Mouse (Mus musculus) cerebellum, postnatal 4 days (tissue): ENCODE measurements around the gene Rimklb.

Experiments
- DNase-seq, 2 experiments: peaks; one replicate each; pipeline ENCODE4 v3.0.0; 2022; ENCODE audit warnings: low spot score in 2 of 2, mixed read lengths in 1 of 2

The Rimklb gene

DNA sequence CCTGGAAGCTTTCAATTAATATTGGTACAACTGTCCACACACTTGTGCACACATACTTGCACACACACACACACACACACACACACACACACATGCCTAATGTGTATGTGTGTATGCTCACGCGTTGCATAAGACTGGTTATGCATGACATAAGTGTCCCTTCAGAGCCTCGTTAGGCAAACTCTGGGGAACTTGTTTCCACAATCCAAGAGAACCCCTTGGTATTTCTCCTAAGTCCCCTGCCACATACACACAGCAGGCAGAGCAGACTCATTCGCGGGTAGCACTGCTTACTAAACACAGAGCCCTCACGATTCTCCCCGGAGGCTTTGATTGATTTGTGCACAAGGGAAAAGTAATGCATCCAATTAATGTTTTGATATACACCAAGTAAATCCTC lies 81.5 kb downstream of the Rimklb start:
- no peak for DNase-seq

DNA sequence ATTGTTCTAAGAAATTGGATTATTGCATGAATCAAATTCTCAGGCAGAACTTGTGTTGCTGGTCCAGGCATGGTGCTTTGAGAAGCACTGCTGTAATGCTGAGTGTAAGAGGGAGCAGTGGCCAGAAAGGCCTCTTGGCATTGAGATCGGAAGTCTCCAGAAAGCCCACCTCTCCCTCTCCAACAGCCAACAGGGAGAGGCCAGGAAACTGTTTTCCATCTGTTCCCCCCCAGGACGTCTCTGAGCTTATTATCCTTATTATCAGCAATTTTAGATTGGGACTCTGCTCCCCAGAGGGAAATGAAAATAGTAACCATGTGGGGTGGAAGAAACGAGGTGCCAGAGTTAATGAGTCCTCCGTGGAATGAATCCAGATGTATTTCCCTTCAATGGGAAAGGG lies 82.2 kb downstream of the Rimklb start:
- DNase-seq: no peak

DNA sequence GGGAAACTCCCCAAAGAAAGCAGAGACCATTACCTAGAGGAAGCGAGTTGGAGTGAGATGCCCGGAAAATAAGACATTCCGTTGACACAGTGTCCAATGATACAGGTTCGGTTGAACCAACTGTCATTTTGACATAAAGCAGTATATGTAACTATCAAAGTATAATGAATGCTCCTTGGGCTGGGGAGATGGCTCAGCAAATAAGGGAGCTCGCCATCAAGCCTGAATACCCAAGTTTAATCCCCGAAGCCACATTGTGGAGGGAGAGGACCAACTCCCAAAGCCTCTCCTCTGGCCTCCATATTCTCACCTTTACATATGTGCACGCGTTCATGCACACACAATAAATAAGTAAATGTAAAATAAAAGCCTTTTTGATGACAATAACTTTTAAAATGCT lies 87.3 kb downstream of the Rimklb start:
- no peak for DNase-seq

DNA sequence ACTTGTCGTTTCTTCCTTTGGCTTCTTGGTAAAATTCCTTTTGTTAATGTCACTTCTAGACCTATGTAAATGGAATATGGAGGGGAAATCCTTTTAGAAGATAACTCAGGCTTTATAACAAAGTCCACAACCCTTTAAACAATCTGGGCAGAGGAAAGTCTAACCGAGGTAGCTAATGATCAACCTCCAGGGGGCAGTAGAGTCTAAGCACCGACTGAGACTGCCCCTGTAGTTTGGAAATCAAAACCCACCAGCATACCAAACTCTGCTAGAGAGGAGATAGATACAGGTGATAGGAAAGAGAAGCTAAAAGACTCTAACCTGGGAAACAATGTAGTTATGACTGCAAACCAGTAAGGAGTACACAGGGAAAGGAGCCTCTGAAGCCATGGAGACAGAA lies 96.3 kb downstream of the Rimklb start:
- peak in 1 of 2 experiments; percentile 18 for DNase-seq

DNA sequence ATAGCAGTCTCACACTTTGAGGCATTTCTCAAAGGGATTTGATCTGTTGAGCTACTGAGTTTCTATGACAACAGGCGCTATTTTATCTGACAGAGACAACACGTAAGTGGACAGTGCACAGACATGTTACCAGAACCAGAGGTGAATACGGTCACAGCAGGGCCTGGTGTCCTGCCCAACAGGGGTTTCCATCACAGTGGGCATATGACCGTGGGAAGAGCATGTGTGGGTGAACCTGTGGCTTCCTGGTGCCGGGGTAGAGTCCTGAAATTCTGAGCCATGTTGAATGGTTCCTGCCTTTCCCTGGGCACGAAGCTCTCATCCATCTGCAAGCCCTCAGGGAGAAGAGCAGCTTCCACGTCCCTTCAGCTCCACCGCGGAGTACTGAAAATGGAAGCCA lies 98.3 kb downstream of the Rimklb start:
- DNase-seq: no peak
